Mouse (Mus musculus): Measurements from ENCODE around the gene Prkag2.

- TF ChIP-seq CTCF (IDR thresholded peaks at IDR 0.05; ENCODE audit: insufficient read depth, low read length): no peak
- no peak for TF ChIP-seq POLR2A (IDR thresholded peaks at IDR 0.05; ENCODE audit: borderline replicate concordance, extremely low read depth, low read depth, low read length)
Measured at GRCm38 (mm10) chr5:25047670-25048069, 52.8 kb downstream of the Prkag2 start.
